In the genomic region with DNA sequence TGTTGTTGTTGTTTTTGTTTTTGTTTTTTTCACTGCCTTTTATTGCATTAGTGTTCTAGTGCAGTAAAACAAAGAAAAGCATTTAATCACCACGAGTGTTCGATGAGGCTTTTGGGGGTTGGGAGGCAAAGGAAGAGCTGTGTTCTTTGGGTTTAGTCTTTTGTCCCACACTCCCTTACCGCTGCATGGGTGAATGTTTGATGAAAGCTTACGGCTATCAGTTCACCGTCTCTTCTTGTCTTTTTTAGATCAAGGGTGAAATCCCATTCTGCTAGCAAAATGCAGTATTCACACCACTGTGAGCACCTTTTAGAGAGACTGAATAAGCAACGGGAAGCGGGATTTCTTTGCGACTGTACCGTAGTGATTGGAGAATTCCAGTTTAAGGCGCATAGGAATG, we compare ENCODE assay signal across 1 mouse cellular context.
TF ChIP-seq lines count a peak whose summit lies in the region.

No protein-coding gene starts in this region.

TF ChIP-seq in CH12.LX, 34 proteins besides CTCF, POLR2A, EP300 and RAD21:
- TF ChIP-seq POLR2AphosphoS2 (IDR thresholded peaks at IDR 0.05; ENCODE audit: low read depth, low read length) (no peak), MYC (IDR thresholded peaks at IDR 0.05; ENCODE audit: low read depth, low read length) (no peak), IRF4 (IDR thresholded peaks at IDR 0.05; ENCODE audit: low read depth, low read length) (no peak), ZMIZ1 (IDR thresholded peaks at IDR 0.05; ENCODE audit: low read depth, low read length) (no peak), SMC3 (IDR thresholded peaks at IDR 0.05; ENCODE audit: low read depth, low read length) (no peak), MAX (IDR thresholded peaks at IDR 0.05; ENCODE audit: low read length) (no peak), CHD1 (IDR thresholded peaks at IDR 0.05; ENCODE audit: low read depth, low read length) (no peak), MAFK (IDR thresholded peaks at IDR 0.05; ENCODE audit: insufficient replicate concordance, low read length) (no peak), ZNF384 (IDR thresholded peaks at IDR 0.05; ENCODE audit: low read depth, low read length) (no peak), TCF12 (IDR thresholded peaks at IDR 0.05; ENCODE audit: low read depth, low read length) (no peak), USF1 (IDR thresholded peaks at IDR 0.05; ENCODE audit: low read depth, low read length) (no peak), KAT2A (IDR thresholded peaks at IDR 0.05; ENCODE audit: insufficient replicate concordance, low read length) (no peak), MXI1 (IDR thresholded peaks at IDR 0.05; ENCODE audit: low read depth, low read length) (no peak), RCOR1 (conservative IDR thresholded peaks at IDR 0.05; ENCODE audit: low read depth, low read length) (no peak), UBTF (IDR thresholded peaks at IDR 0.05; ENCODE audit: low read depth, low read length) (no peak), JUN (IDR thresholded peaks at IDR 0.05; ENCODE audit: insufficient read depth, low read depth, low read length) (no peak), E2F4 (IDR thresholded peaks at IDR 0.05; ENCODE audit: insufficient replicate concordance, low read depth, low read length) (no peak)
